Mouse (Mus musculus): ENCODE measurements around the gene Atg7.

Gene Atg7

GRCm38 (mm10) chr6:114904818-114905217, 261.9 kb downstream of the Atg7 start:
- no peak for DNase-seq (ENCODE audit: low read depth)

DNA sequence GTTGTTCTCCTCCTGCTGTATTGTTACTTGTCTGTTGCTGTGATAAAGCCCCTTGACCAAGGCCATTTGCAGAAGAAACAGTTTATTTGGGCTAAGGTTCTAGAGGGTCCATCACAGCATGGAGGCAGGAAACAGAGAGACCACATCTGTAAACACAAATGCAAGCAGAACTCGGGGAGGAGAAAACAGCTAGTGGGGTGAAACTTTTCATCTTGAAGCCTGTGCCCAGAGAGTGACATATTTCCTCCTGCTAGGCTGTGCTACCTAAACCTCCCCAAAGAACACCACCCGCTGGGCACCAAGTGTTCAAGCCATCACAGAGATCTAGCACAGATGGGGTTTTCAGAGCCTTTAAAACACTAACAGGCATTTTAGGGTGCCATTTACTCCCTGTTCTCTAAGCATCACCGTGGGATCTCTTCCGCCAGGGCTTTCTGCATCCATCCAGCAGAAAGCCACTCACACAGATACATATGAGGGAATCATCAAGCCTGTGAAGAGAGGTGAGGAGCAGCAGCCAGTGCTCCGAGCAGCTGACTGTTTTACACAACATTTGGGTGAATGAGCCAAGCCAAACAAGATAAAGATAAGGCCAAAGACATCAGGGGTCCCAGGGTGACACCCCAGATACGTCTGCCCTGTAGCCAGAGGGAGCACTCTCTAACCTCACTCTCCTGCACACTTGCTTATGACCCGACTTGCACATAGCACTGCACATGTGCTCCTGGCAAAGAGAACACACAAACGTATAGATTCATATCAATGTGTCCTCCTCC, 262.5 kb downstream of the Atg7 start:
- DNase-seq (ENCODE audit: low read depth) = no peak

- DNase-seq (ENCODE audit: low read depth) = no peak
Measured at GRCm38 (mm10) chr6:114906209-114906608, 263.3 kb downstream of the Atg7 start.

GRCm38 (mm10) chr6:114907459-114907858, 264.6 kb downstream of the Atg7 start:
- DNase-seq (ENCODE audit: low read depth) = no peak

- no peak for DNase-seq (ENCODE audit: low read depth)
Measured at GRCm38 (mm10) chr6:114909801-114910200, 266.9 kb downstream of the Atg7 start.
